Mouse (Mus musculus) right cerebral cortex, adult 2 months (tissue): Measurements from ENCODE around the gene Prpf18.

Experiments
- DNase-seq, 2 experiments: peaks; one replicate each; pipeline ENCODE4 v3.0.0; 2021 to 2022; ENCODE audit warnings: low spot score in 2 of 2

Prpf18 gene

DNA sequence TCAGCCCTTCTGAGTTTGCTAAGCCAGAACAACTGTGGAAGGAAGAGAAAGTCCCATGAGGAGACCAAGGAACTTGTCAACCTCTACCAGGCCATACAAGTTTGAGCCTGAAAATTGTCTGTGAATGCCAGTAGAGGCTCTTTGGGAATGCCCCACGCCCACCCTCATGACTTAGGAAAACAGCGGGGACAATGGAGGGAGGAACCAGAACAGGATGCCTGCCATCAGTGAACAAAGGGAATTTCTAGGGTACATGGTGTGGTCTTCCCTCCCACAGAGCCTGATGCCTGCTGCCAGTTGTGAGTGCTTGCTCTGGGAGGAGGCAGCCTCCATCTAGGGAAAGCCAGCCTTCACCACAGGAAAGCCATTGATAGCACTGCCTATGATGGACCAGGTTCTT, 76.8 kb downstream of the Prpf18 start:
- no peak for DNase-seq

DNA sequence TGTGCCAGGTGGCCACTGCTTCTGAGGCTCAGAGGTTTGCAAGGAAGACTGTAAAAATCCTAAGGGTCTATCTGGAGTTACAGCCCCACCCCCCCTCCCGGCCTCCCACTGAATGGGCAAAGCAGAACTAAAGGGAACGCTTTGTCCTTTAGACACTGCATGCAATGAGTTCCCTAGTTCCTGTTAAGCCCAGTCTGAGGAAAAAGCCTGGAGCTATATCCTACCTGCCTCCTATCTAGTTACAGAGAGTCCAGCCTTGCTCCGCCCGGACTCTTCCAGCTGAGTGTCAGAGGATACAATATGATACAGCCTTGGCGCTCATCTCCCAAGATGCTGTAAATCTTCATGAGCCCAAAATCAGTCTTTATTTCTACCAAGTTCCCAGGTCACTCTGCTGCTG, 77.7 kb downstream of the Prpf18 start:
- no peak for DNase-seq

DNA sequence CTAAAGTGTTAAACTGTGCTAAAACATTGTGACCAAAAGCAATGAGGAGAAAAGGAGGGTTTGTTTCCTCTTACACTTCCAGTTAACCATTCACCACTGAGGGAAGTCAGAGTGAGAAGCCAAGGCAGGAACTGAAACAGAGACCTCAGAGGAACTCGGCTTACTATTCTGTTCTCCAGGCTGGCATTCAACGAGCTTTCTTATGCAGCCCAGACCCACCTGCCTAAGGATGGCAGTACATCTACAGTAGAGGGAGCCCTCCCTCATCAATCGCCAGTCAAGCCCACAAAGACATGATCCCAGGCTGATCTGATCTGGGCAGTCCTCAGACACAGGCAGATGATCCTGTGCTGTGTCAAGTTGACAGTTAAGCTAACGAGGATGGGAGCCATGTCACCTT, 78.5 kb downstream of the Prpf18 start:
- no peak for DNase-seq

DNA sequence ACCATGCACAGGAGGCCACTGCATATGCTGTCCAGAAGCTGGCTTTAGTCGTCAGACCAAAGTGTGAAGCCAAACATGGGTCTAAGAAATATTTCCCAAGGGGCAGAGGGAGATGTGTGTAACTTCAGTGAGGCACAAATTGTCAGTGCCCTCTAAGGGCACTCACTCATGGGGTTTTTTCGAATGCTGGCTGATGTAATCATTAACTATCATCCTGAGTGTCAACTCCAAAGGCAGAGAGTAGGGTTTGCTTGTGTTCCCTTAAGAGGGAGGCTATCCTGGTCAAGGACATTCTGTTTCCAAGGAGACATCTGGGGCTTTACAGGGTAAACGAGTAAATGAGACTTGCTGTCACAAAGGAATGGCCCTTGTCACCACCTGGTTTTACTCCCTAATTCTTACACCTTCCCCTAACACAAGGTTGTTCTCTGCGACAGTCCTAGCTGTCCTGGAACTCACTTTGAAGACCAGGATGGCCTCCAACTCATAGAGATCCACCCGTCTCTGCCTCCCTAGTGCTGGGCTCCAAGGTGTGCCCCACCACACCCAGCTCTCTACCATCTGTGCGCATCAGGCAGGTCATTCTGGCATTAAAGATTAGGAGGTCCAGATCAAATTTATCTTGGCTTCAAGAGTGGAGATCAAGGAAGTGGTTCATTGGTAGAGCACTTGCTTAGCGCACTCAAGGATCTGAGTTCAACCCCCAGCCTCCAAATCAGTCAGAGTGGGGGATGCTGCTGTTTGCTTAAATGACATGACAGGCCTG, 79.2 kb downstream of the Prpf18 start:
- no peak for DNase-seq
